Mouse (Mus musculus): ENCODE data around the gene Sh2d7.

DNA sequence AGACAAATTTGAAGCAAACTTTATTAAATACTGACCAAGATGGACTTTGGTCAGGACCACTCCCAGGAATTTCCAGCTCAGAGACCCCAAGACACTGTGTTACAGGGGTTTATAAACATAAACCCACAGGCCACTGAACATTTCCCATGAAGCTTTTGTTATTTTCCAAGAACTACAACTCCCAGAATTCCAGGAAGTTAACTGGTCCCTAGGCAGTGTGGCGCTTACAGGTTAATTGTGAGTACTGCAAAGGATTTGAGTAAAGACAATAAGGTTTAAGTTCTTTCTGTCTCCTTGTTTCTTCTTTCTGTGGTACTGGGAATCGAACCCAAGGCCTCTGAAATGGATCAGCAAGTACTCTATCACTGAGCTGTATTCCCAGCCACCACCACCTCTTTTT is 29.9 kb downstream of the Sh2d7 start:
- TF ChIP-seq POLR2A (IDR thresholded peaks at IDR 0.05; ENCODE audit: low read depth, low read length), result no peak
- TF ChIP-seq CTCF (IDR thresholded peaks at IDR 0.05; ENCODE audit: extremely low read depth, insufficient read depth, insufficient read length, insufficient replicate concordance), result no peak
